Mouse (Mus musculus) CD8-positive naive resting alpha-beta T cell, adult 2 months (primary cell): ENCODE results near the gene Tmem209.

Experiments
- DNase-seq, 2 experiments: peaks; one replicate each; pipeline ENCODE4 v3.0.0; 2022; ENCODE audit warnings: low read depth in 2 of 2, low spot score in 2 of 2

The Tmem209 gene

DNA sequence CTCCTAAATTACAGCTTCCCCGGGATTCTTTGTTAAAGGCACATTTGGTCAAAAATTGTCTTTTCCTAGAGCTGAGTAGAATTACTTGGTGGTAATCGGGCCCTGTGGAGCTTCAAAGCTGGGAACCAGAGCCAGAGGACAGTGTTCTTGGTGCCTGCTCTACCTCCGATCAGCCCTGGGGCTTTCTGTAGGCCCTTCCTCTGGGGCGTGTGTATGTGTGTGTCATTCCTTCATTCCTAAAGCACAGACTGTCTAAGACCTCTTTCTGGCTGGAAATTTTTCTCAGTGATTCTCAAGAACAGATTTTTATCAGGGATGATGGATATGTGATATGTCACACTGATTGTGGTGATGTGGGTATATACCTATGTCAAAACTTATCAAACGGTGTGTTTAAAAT is 29.2 kb upstream of the Tmem209 start:
- no peak for DNase-seq

DNA sequence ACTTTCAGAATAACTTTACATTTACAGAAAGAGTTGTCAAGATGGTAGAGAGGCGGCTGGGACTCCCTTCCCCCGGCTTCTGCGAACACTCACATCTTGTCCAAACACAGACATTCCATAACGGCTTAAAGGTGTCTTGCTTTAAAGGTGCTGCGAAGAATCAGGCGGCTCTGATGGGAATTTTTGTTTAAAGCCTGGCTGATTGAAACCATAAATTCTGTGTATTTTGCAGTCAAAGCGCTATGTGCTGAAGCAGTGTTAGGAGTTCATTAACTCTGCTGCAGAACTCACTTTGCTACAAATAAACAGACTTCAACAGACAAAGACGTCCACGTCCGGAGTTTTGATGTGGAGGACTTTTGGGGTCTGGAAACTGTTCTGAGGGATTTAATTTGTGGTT is 28.7 kb upstream of the Tmem209 start:
- no peak for DNase-seq

DNA sequence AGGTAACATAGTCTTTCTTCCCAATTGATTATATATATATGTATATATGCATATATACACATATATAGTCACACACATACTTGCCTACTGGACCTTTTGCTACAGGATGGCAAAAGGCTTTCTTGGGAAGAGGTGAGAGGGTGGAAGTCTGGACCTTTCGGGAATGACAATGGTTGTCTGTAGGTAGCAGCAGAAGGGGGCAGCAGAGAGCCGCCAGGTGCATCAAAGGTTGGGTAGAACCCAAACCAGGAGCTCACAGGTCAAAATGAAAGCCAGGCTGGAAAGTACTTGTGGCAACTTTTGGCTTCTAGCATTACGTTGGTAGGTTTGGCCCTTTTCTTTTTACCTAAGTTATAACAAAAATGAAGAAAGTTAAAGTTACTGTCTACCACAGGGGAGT is 25.8 kb upstream of the Tmem209 start:
- DNase-seq = no peak

DNA sequence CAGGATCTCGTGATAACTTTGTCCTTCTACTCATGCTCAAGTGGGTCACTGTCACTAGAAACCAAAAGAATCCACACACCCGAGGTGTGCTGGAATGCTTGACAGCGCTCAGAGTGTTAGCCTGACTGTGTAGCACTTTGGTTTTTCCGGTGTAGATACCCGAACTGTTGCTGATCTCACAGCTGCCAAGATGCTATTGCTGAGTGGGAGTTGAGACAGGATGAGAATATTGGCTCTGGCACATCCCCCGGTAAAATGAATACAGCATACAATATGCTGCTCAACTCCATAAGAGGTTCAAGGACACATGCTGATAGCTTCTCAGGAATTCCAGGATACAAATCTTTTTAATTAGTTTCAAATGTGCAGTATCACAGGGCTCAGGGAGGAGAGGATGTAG is 19.2 kb upstream of the Tmem209 start:
- no peak for DNase-seq

DNA sequence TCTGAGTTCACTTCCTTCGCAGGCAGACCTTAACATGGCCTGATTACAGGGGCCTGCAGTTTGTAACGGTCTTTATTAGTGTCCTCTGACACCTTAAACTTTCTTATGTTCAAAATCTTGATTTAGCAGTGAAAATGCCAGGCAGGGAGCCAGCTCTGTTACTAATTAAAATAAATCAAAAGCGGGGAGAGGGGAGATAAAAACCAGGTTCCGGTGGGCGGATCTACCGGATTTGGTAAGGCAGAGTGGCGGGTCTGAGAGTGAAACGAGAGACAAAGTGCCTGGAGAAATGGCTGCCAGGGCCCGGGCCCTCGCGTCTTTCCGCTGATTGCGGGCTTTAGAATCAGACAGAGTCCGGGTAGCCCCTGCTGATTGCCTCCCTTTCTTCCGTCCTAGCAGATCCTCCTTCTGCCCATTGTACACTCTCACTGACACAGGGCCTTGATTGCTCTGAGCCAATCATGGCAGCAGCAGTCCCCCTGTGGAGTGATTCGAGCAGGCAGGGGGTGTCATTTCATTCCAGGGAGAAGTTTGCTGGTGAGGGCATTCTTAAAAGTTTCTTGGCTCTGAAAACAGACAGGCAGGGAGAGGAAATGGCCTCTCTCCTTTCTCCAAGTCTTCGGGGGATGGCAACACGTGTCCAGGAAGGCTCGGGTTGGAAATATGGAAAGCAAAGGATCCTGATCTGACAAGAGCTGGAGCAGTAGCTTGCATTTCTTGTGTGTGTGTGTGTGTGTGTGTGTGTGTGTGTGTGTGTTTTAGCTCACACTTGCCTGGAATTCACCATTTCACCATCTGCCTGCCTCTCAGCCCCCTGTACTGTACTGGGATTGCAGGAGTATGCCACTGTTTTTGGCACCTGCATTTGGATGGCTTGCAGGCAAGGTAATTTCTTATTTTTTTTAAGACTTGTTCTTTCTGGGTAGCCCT is 17.3 kb upstream of the Tmem209 start:
- DNase-seq = no peak

DNA sequence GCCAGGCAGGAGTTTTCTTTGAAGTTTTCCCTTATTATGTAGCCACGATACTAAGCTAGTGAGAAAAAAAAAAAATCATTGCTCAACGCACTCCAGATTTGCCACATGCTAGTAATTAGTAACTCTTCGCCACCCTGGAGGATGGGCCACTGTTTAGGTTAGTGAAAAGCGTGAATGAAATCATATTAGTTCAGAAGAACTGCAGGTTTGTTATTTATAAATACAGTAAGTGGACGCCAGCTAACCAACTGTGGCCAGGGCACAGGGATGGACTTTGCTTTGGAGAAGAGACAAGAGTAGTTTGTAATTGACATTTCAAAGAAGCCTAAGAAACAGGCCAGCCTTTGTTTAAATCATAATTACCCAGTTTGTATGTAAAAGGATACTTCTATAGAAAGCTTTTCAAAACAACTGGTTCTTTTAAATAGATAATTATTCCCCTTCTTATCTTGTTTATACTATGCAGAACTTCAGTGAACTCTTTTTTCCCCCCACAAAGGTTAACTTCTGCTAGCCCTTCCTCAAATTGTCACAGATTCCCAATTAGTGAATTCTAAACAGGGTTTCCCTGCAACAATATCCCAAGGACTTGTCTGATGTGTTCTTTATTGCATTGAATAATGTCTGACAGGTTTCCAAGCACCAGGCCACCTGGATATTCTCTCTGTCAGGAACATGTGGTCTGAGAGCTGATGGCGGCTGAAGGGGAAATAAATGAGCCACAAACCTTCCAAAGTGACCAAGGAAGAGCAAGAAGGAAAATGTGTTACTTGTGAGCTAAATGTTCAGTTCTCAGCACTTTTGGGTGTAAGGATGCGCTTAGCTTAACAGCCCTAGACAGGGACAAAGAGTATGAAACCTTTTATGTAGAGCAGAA is 16.1 kb upstream of the Tmem209 start:
- DNase-seq = no peak

DNA sequence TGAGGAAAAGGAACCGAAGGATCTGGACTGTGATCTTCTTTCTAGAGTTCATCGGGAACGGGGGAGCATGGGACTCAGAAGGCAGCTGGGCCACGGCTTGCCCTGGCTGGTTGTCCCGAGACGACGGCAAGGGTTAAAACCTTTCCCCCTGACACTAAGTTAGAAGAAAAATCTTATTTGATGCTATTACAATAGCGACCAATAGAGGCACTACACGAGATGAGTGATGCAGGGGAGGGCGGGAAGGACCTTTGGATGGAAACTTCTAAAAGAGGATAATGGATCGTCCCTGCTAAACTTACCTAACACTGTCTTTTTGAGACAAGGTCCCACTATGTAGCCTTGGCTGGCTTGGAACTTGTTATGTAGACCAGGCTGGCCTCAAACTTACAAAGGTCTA is 10.8 kb upstream of the Tmem209 start:
- DNase-seq = no peak

DNA sequence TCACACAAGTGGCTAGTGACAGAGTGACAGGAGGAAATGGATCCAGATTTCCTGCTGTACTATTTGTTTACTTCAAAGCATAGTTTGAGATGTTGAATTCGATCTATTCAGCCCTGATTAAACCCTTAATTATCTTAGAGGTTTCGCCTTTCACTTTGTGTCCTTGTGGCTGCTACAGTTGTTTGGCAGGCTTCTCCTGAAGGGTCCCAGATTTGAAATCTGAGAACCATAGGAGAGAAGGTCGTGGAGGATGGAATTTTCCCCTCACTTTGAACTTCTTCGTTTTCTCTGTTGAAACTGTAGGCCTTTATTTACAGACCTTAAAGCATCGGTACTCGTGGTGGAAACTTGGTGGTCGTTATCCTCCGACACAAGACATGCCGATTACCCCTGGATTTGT is 4.7 kb upstream of the Tmem209 start:
- DNase-seq = no peak

DNA sequence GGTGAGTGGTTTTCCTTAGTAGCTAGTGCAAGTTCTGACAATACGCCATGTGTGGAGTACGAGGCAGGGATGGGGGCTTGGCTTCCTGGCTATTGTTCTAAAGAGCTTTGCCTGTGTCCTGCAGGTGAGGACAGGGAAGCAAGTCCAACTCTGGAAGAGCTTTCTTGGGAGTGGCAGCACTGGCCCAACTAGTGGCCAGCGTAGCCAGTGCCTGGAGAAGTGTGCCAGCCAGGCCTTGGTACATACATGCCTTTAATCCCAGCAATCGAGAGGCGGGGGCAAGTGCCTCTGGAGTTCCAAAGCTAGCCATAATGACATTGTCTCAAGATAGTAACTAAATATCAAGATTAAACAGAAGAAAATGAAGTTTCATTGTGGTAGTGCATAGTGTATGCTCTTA is 708 bp upstream of the Tmem209 start:
- no peak for DNase-seq

DNA sequence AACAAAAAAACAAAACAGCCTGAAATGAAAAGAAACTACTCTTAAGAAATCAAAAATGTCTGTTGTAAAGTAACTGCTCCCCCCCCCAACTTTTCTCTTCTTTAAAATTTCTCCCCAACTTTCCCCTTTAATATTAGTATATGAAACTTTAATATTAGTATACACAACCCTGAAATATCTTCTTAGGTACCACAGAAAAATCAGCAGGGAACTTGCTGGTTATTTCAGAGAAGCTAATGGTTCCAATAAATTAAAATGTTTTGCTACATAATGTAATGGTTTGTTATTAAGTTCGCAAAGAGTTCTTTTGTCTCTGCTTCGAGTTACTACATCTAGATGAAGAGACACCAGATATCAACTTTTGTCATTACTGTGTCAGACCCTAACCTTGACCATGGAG is 759 bp downstream of the Tmem209 start:
- no peak for DNase-seq

DNA sequence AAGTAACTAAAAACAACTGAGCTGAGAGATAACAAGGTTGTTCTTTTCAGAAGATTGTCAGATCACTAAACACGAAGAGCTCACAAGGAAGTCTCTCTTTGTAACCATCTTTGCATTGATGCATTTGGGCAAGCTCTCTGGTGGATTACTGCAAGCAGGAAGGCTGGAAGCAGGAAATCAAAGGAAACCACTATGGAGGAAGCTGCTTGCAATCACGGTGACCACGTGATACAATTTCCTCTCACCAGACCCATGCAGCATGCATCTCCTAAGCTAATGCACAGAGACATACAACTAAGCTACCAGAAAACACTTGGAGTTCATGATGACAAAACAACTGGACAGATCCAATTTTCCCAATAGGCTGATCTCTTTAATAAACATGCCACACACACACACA is 10.5 kb downstream of the Tmem209 start:
- no peak for DNase-seq

DNA sequence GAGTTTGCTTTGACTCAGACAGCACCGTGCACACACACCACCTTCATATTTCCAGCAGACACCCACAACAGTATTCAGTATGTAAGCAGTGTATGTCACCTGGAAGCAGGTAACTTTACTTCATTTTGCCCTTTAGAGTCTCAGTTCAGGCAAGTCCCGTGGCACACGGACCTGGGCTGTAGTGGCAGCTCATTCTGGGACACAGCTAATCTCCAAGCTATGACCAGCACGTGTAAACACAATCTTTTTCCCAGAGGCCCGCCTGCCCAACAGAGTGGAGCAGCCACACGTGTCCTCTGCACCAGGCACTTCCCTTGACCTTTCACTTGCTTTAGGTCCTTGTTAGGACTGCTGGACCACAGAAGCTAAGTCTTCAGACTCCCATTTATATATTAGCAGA is 23.1 kb downstream of the Tmem209 start:
- DNase-seq = no peak

DNA sequence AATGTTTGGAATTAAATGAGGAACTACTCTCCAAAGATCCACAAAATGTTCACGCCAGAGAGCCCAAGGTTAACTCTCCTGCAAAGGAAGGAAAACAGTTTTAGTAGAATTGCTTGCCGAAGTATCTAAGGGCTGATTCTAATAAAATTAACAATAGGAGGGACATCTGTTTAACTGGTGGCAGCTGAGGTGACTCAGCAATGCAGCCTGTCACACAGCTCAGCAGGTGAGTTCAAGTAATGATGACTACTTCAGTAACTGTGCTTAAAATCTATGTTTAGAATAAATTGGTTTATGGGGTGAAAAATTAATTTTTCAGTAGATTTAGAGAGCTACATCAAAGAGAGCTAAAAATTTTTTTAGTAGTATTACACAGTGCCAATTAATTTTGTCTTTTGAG is 26.7 kb downstream of the Tmem209 start:
- no peak for DNase-seq

DNA sequence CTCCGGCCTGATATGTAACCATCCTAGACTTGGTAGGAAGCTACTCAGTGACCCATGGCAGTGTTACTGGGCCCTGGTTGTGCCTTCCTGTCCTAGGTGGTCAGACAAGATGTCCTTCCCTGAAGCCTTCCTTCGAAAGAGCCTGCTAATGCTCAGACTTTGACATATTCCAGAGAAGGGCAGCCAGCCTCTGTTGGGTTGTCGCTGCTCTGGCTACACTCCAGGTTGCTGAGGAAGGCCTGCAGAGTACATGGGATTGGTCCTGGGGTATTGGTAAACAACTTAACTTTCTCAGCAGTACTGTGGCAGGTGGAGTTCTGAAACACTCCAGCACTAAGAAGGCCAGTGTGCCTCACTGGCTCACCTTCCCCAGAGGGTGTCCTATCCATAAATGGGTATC is 30.2 kb downstream of the Tmem209 start:
- no peak for DNase-seq

DNA sequence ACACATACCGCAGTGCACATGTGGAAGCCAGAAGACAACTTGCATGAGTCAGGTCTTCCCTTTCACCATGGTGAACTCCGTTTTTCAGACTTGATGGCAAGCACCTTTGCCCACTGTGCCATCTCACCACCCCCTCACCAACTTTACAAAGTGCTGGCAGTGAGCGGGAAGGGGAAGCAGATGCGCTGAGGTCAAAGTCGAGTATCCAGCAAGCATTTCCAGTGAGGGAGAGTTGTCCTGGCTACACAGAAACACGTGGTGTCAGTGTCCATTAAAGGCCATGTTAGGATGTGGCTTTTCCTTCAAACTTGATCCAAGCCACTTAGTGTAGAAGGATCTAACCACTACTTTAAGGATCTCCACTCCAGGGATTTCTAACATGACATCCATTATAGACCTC is 31.8 kb downstream of the Tmem209 start:
- no peak for DNase-seq

DNA sequence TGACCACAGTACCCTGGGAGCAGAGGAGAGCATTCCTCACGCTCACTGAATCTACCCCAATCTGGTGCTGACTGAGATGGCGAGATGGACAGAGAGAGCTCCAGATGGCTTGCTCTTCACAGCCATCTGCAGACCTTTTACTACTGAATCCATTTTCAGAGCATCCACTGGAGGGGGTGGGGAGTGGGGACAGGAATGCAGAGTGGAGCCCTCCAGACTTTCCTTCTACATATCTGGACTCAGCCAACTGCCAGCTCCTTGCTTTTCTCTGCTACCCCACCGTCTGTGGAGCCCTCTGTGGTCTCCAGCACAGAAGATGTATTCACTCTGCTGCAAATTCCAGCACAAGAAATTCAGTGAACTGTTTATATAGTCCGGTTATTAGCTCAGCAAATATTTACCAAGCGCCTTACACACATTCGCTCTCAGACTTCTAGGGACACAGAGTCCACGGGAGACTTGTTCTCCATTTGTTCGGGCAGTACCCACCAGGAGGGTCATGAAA is 32.3 kb downstream of the Tmem209 start:
- DNase-seq = no peak

DNA sequence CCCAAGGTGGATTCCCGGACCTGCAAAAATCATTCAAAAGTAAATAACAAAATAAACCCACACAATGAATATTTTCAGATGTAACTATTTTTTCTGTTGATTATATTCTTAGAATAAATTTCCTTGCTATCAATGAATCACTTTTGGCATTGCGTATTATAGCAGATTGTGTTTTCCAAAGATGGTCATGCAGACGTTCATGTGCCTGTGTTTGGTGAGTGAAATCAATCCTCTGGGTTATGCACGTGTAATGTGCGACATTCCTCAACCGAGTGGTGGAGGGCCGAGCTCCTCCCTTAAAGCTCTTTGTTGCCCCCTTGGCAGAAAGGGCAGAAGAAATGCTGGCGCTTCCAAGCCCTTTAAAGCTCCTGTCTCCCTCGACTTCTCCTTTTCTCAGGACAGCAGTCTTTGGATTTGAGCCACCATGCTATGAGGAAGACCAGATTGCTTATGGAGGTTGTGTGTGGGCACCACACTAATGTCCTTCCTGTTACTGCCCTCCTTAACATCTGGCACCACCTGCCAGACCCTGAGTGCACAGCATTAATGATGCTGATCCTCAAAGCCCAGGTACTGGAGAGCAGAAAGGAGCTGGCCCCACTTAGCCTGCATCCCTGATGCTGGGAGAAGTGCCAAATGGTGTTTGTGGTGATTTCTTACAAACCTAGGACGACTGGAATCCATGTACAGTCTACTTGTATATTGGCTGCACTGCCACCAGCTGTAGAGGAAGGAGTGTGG is 33.4 kb downstream of the Tmem209 start:
- DNase-seq = no peak

DNA sequence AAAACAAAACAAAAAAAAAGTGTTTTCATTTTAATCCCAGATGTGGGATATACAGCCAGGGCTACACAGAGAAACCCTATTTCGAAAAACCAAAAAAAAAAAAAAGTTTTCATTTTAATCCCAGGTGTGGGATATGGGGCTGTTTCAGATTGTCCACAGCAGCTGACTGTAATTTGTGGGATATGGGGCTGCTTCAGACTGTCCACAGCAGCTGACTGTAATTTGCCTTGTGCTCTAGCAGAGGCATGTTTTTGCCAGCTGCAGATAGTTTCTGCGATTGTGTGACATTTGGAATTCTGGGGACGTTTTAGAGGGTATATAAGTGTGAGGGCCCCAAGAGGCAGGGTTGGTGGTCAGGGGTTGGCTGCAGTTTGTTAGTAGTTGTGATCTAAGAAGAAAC is 37.9 kb downstream of the Tmem209 start:
- DNase-seq = no peak

DNA sequence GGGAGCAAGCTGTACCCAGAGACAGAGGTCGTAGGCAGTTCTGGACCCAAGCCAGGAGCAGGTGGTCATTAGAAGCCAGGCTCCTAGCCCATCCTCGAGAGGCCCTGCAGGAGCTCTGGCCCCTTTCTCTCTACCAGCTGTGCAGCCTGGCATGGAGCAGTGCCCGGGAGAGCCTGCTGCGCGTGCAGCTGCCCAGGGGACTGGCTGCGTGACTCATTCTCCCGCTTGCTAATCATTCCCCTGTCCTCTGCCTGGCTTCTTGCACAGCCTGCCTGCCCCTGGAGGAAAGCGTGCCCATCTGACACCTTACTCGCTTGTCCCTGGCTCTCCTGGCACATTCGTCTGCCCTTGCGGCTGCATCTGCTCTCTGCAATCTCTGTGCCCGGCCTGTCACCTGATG is 40.2 kb downstream of the Tmem209 start:
- DNase-seq = no peak

DNA sequence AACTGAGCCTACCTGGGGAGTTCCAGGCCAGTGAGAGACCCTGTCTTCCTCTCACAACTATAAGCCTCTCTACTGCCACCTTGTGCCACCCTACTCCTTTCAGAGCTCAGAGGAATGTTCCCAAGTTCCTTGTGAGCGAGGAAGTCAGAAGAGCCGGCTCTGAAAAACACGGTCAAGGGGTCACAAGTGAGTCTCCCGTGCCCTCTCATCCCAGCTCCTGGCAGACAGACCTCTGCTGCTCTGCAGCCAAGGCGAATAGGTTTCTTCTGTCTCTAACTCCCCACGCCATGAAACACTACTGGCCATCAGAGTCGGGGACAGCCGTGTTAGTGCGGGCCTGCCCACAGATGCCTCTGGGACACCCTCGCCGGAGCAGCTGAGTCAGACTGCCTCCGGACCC is 40.9 kb downstream of the Tmem209 start:
- no peak for DNase-seq

DNA sequence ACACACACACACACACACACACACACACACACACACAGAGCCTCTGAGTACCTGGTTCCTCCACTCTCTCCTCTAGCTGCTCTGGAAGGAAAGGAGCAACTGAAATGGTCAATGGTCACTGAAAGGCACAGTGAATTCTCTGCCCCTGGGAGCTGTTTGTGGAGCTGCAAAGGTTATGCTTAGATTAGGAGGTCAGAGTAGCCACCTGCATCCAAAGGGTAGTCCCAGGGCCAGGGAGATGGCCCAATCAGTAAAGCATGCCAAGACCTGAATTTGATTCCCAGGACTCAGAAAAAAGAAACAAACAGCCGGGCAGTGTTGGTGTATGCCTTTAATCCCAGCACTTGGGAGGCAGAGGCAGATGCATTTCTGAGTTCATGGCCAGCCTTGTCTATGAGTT is 41.5 kb downstream of the Tmem209 start:
- no peak for DNase-seq
